Mouse (Mus musculus) small intestine, adult 2 months (tissue): ENCODE data around the gene Cerk.

Experiments used
- CTCF ChIP-seq: fragments of 200-500 bp; IDR thresholded peaks from 2 replicates; pipeline ENCODE4 v1.5.1; 2012; ENCODE audit warnings: low read depth, mild to moderate bottlenecking, control low read depth, inconsistent platforms, low read length, moderate library complexity, mixed read lengths; ENCODE audit not compliant: insufficient replicate concordance, insufficient read length; ENCODE audit errors: extremely low read depth
- POLR2A ChIP-seq: fragments of 200-500 bp; IDR thresholded peaks from 2 replicates; pipeline ENCODE4 v1.6.1; 2012; ENCODE audit warnings: low read depth, mild to moderate bottlenecking, control low read depth, inconsistent platforms, low read length, moderate library complexity

DNA sequence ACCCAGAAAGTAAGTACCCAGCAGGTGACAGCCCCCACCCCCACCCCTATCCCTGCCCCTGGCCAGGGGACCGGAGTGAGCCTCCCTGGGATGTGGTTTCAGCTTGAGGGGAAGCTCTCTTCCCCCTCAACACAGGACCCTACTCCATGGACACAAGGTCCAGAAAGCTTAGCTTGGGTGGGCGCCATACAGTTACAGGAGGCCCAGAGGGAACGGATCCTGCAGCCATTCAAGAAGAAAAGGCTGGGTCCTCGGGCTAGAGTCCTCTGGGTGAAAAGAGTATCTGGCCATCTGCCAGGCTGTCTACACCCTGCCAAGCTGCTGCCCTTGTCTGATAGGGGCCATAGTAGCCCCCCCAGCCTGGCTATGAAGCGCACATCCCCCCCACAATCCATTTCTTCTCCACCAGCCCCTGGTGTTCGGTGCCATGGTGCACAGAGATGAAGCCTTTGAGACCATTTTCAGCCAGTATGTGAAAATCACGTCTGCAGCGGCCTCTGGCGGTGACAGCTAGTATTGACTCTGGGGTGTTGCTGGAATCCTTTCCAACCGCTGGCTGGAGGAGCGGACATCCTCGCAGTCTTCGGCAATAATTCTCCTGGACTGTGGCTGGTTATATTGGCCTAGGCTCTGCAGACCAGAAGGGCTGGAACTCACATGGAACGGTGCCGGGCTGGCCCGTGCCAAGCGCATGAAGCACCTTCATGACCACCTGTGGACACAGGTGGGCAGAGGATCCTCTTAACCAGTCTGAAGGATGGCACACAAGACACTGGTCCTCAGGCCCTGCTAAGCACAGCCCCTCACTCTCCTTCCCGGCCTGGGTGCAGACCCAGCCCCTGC lies 50.8 kb downstream of the Cerk start:
- peak; percentile 92; the same call in 1 of the 2 replicates for TF ChIP-seq CTCF
- TF ChIP-seq POLR2A = no peak
